Mouse (Mus musculus) stomach, postnatal 0 days (tissue): ENCODE measurements around the gene Utp20.

Source experiments
- CTCF ChIP-seq: IDR thresholded peaks from 2 replicates; pipeline ENCODE4 v1.5.1; 2016; ENCODE audit warnings: antibody characterized with exemption, low read depth, mild to moderate bottlenecking, moderate library complexity
- EP300 ChIP-seq: optimal IDR thresholded peaks from 2 replicates; pipeline ENCODE3; 2016; ENCODE audit warnings: antibody characterized with exemption

DNA sequence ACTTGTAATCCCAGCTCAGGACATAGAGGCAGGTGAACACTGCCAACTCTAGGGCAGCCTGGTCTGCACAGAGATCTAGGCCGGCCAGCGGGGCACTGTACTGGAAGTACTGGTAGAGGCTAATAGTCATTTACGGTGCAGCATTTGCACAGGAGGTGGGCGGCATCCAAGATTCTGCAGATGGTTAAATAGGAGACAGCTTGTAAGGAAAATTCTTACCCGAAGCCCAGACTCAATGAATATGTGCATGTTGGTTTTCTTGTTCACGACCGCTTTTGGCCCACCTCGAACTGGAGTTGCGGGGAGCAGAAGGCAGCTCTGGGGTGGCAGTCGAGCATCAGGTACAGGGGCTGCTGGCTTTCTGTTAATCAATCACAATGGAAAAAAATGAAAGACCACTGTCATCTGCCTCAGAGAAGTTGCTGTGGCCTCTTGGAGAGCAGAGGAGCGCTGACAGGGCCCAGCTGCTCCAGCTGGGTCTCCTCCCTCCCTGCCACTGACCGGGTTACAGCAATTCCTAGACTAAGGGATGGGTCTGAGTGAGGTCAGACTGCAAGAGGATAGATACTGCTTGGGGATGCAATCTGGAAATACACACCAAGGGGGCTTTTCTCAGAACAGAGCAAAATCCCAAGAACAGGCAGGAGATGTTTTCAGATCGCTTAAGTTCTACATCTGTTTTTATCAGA is 64.9 kb downstream of the Utp20 start:
- TF ChIP-seq CTCF: no peak
- TF ChIP-seq EP300: no peak
